Mouse (Mus musculus) heart, embryonic 16.5 days (tissue): ENCODE measurements around the gene Ahdc1. TPM values are rescaled to one million over a fixed set of nuclear protein-coding genes. Genes with fewer than 3 reads are reported as not detected.
A peak's percentile ranks its signal among the peaks of the same experiment; 100 is the strongest.

ENCODE experiments used
- ATAC-seq: fragments of 200-750 bp; cut with Nextera tagmentation; replicated peaks from 2 replicates; pipeline ENCODE4 v1.8.0; 2017; ENCODE audit warnings: moderate number of reproducible peaks; ENCODE audit not compliant: insufficient read depth, low FRiP score; ENCODE audit errors: extremely low read depth
- H3K27ac ChIP-seq: fragments of 300-500 bp; sonication (generic); 2 replicates; pipeline ENCODE4 v1.5.1; 2014; ENCODE audit warnings: mild to moderate bottlenecking, low read length, control low read depth, moderate library complexity
- H3K27me3 ChIP-seq: fragments of 300-500 bp; sonication (generic); 2 replicates; pipeline ENCODE4 v1.6.1; 2014; ENCODE audit warnings: low read length, mixed read lengths; ENCODE audit not compliant: control insufficient read depth, insufficient read depth
- H3K36me3 ChIP-seq: fragments of 300-500 bp; sonication (generic); 2 replicates; pipeline ENCODE4 v1.6.1; 2014; ENCODE audit not compliant: control insufficient read depth, insufficient read depth
- H3K4me1 ChIP-seq: fragments of 300-500 bp; sonication (generic); 2 replicates; pipeline ENCODE4 v1.6.1; 2014; ENCODE audit warnings: low read length, mixed read lengths; ENCODE audit not compliant: control insufficient read depth, insufficient read depth
- H3K4me2 ChIP-seq: fragments of 300-500 bp; sonication (generic); 2 replicates; pipeline ENCODE4 v1.6.1; 2014; ENCODE audit warnings: low read depth, mild to moderate bottlenecking, control low read depth, low read length
- H3K4me3 ChIP-seq: fragments of 300-500 bp; sonication (generic); 2 replicates; pipeline ENCODE4 v1.5.1; 2014; ENCODE audit warnings: mild to moderate bottlenecking, control low read depth, low read length
- H3K9ac ChIP-seq: fragments of 300-500 bp; sonication (generic); 2 replicates; pipeline ENCODE4 v1.6.1; 2014; ENCODE audit warnings: low read length, control low read depth
- H3K9me3 ChIP-seq: fragments of 300-500 bp; sonication (generic); replicated peaks from 2 replicates; pipeline ENCODE4 v1.6.1; 2016; ENCODE audit warnings: low read length; ENCODE audit not compliant: control insufficient read depth
- WGBS: fragments of 180-500 bp; shearing (Covaris S2); extraction: QIAGEN DNeasy Blood & Tissue Kit; methylation state at CpG from one replicate; pipeline ENCODE4 v1.1.7; 2014; 5-methylcytosine and 5-hydroxymethylcytosine counted together
- polyA plus RNA-seq: library from polyadenylated mRNA; unstranded; fragments of >200 nt; fragmentation: Nextera tagmentation; extraction: Ambion mirVana; gene quantifications from 2 replicates; pipeline ENCODE4 v1.2.1, GENCODE M21; 2015

The Ahdc1 gene
- polyA plus RNA-seq, 1 experiment from 2014 or later: 7.2 TPM

DNA sequence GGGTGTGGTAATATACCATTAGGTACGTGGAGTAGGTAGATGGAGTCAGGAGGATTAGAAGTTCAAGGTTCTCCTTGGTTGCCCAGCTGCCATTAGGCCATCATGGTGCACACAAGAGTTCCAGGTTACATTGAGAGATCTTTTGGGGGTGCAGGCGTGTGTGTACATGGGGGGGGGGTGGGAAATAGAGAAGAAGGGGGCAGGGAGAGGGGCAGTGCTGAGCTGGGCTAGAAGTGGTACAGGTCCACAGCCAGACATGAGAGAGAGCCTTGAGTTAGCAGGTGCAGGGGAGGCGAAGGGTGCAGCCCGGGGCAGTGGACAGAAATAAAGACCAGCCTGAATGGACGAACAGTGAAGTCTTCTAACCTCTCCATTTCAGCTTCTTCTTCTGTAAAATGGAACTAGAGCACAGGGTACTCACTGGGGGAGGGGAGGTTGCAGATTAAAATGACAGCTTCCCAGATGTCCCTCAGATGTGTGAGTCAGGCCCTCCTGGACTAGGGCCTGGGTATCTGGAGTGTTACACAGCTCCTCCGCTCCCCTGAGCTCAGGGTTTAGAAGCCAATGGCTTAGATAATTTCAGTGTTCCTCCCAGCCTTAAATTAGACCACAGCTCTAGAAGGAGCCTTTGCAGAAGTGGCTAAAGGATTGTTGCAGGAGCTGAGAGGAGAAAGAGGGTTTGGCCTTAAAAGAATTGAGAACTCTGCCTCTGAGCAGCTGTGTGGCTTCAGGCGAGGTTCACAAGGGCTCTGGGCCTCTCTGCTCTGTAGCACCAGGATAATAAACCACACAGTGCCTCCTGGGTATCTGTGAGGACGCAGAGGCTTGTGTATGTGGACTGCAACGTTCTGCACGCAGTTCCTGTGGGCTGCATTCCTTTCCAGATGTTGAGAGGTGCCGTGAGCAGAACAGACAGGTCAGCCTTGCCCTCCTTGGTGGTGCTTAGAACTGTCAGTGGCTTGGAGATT is 47.7 kb downstream of the Ahdc1 start:
- no peak overlapping the region for H3K4me3 ChIP-seq
- 56% methylated on average over 11 of the region's 11 CpGs for WGBS
- peak overlapping the region; percentile 90 for H3K27ac ChIP-seq
- peak overlapping the region; percentile 14; the same call in 1 of the 2 replicates for H3K9ac ChIP-seq
- no peaks in the 10 kb centered on the region for H3K27me3 ChIP-seq
- no peak for ATAC-seq
- H3K4me2 ChIP-seq: no peak overlapping the region
- H3K4me1 ChIP-seq: peaks cover 61% of the 10 kb centered on the region
- H3K36me3 ChIP-seq: peaks cover 42% of the 10 kb centered on the region
- H3K9me3 ChIP-seq: no peaks in the 10 kb centered on the region

DNA sequence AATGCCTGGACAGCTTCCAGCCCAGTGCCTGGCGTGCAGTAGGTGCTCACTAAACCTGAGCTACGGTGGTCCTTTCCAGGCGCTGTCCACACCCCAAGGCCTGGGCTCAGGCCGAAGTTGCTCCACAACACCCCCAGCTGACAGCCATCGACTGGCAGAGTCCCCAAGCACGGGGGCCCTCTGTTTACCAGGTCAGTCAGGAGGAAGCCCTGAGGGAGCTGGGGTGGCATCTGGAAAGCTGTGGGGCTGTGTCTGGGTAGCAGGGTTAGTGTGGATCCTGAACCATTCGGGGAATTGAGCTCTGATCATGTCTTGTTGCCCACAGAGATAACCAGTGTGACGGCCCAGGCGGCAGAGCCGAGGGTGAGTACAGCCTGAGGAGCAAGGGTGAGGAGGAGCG is 49.6 kb downstream of the Ahdc1 start:
- peaks cover 44% of the 10 kb centered on the region for H3K4me1 ChIP-seq
- no peak overlapping the region for H3K27ac ChIP-seq
- no peak for ATAC-seq
- peaks cover 51% of the 10 kb centered on the region for H3K36me3 ChIP-seq
- H3K9me3 ChIP-seq: no peaks in the 10 kb centered on the region
- WGBS: 73% methylated on average over 11 of the region's 11 CpGs
- no peak overlapping the region for H3K4me2 ChIP-seq
- H3K4me3 ChIP-seq: no peak overlapping the region
- H3K9ac ChIP-seq: no peak overlapping the region
- no peaks in the 10 kb centered on the region for H3K27me3 ChIP-seq

DNA sequence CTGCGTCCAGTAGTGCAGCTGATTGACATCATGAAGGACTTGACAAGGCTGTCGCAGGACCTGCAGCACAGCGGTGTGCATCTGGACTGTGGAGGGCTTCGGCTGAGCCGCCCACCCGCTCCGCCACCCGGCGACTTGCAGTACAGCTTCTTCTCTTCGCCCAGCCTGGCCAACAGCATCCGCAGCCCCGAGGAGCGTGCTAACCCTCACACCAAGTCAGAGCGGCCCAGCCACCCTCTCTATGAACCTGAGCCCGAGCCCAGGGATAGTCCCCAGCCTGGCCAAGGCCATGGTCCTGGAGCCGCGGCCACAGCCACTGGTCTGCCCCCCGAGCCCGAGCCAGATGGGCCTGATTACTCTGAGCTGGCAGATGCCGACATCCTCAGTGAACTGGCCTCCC is 50.7 kb downstream of the Ahdc1 start:
- Histone ChIP-seq H3K9me3 (no peaks in the 10 kb centered on the region), H3K4me1 (peaks cover 33% of the 10 kb centered on the region), H3K4me2 (no peak overlapping the region), H3K27ac (no peak overlapping the region), H3K36me3 (peaks cover 57% of the 10 kb centered on the region), H3K9ac (no peak overlapping the region), H3K27me3 (no peaks in the 10 kb centered on the region), H3K4me3 (no peak overlapping the region)
- 93% methylated on average over 20 of the region's 20 CpGs for WGBS
- no peak for ATAC-seq

- peaks cover 59% of the 10 kb centered on the region for H3K36me3 ChIP-seq
- peaks cover 28% of the 10 kb centered on the region for H3K4me1 ChIP-seq
- no peak overlapping the region for H3K4me2 ChIP-seq
- H3K9me3 ChIP-seq: no peaks in the 10 kb centered on the region
- H3K9ac ChIP-seq: no peak overlapping the region
- H3K27me3 ChIP-seq: no peaks in the 10 kb centered on the region
- no peak overlapping the region for H3K4me3 ChIP-seq
- ATAC-seq: no peak
- H3K27ac ChIP-seq: no peak overlapping the region
- WGBS: 82% methylated on average over 14 of the region's 14 CpGs
These were observed 51.2 kb downstream of the Ahdc1 start for GRCm38 (mm10) chr4:133062286-133062685.

- H3K27ac ChIP-seq: no peak overlapping the region
- H3K36me3 ChIP-seq: peaks cover 59% of the 10 kb centered on the region
- no peak overlapping the region for H3K4me3 ChIP-seq
- no peaks in the 10 kb centered on the region for H3K9me3 ChIP-seq
- H3K4me1 ChIP-seq: peaks cover 22% of the 10 kb centered on the region
- no peak overlapping the region for H3K4me2 ChIP-seq
- ATAC-seq: no peak
- 86% methylated on average over 18 of the region's 18 CpGs for WGBS
- H3K27me3 ChIP-seq: no peaks in the 10 kb centered on the region
- no peak overlapping the region for H3K9ac ChIP-seq
These were observed 52.1 kb downstream of the Ahdc1 start for GRCm38 (mm10) chr4:133063203-133063602.

- no peak overlapping the region for H3K4me3 ChIP-seq
- H3K27me3 ChIP-seq: no peaks in the 10 kb centered on the region
- H3K9ac ChIP-seq: peak overlapping the region; percentile 43; the same call in 1 of the 2 replicates
- peaks cover 59% of the 10 kb centered on the region for H3K36me3 ChIP-seq
- H3K4me2 ChIP-seq: no peak overlapping the region
- H3K4me1 ChIP-seq: peaks cover 16% of the 10 kb centered on the region
- no peak overlapping the region for H3K27ac ChIP-seq
- H3K9me3 ChIP-seq: no peaks in the 10 kb centered on the region
- ATAC-seq: no peak
- 59% methylated on average over 13 of the region's 13 CpGs for whole genome bisulfite sequencing
These were observed 52.7 kb downstream of the Ahdc1 start for GRCm38 (mm10) chr4:133063799-133064198.

DNA sequence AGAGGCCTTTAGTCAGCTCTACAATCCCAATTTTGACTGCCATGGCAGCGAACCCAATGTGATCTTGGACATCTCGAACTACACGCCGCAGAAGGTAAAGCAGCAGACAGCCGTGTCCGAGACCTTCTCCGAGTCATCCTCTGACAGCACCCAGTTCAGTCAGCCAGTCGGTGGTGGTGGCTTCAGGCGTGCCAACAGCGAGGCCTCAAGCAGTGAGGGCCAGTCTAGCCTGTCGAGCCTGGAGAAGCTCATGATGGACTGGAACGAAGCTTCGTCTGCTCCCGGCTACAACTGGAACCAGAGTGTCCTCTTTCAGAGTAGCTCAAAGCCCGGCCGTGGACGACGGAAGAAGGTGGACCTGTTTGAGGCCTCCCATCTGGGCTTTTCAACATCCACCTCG is 53.7 kb downstream of the Ahdc1 start:
- Histone ChIP-seq H3K27ac (no peak overlapping the region), H3K4me3 (no peak overlapping the region), H3K4me2 (no peak overlapping the region), H3K4me1 (peaks cover 6% of the 10 kb centered on the region), H3K9ac (no peak overlapping the region), H3K27me3 (no peaks in the 10 kb centered on the region), H3K9me3 (no peaks in the 10 kb centered on the region), H3K36me3 (peaks cover 64% of the 10 kb centered on the region)
- ATAC-seq: no peak
- WGBS: 91% methylated on average over 19 of the region's 19 CpGs

DNA sequence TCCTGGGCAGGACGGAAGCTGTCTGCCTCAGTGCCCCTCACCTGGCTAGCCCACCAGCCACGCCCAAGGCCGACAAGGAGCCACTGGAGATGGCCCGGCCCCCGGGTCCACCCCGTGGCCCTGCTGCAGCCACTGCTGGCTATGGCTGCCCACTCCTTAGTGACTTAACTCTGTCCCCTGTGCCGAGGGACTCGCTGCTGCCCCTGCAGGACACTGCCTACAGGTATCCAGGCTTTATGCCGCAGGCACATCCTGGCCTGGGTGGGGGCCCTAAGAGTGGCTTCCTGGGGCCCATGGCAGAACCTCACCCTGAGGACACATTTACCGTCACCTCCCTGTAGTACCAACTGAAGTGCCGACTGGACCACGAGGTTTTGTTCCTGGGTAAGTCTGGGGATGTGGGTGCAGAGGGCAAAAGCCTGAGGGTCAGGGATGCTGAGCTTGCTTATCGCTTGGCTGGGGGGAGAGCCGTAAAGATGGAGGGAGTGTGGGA is 54.9 kb downstream of the Ahdc1 start:
- peaks cover 9% of the 10 kb centered on the region for H3K4me1 ChIP-seq
- no peak overlapping the region for H3K4me2 ChIP-seq
- no peak overlapping the region for H3K4me3 ChIP-seq
- H3K9me3 ChIP-seq: no peaks in the 10 kb centered on the region
- H3K36me3 ChIP-seq: peaks cover 58% of the 10 kb centered on the region
- no peak overlapping the region for H3K27ac ChIP-seq
- ATAC-seq: no peak
- 91% methylated on average over 14 of the region's 14 CpGs for WGBS
- H3K9ac ChIP-seq: no peak overlapping the region
- H3K27me3 ChIP-seq: no peaks in the 10 kb centered on the region

GRCm38 (mm10) chr4:133068400-133069138 is 57.5 kb downstream of the Ahdc1 start:
- Histone ChIP-seq H3K27ac (no peak overlapping the region), H3K9ac (no peak overlapping the region), H3K4me1 (peaks cover 15% of the 10 kb centered on the region), H3K27me3 (no peaks in the 10 kb centered on the region), H3K9me3 (no peaks in the 10 kb centered on the region), H3K4me3 (no peak overlapping the region), H3K4me2 (no peak overlapping the region), H3K36me3 (peaks cover 33% of the 10 kb centered on the region)
- WGBS: 76% methylated on average over 12 of the region's 12 CpGs
- no peak for ATAC-seq
